Mouse (Mus musculus) midbrain, postnatal 0 days (tissue): ENCODE measurements at regions not wholly inside any gene's neighbourhood (a gene's known extent, or its start where the extent isn't known, plus 50 kb on each side); places are given as distances from the start of the nearest gene placed in this dataset.

Experiments used
- ATAC-seq: fragments of 200-750 bp; cut with Nextera tagmentation; 2 replicates; pipeline ENCODE4 v1.8.0; 2017; ENCODE audit warnings: moderate number of reproducible peaks, mild to moderate bottlenecking, moderate TSS enrichment, moderate library complexity; ENCODE audit not compliant: low FRiP score
- DNase-seq: peaks from one replicate; pipeline ENCODE4 v3.0.0-alpha.2; 2015; ENCODE audit warnings: low spot score
- H3K27ac ChIP-seq: fragments of 300-500 bp; sonication (generic); 2 replicates; pipeline ENCODE4 v1.5.1; 2014; ENCODE audit warnings: low read depth, mild to moderate bottlenecking, low read length, mixed read lengths
- H3K27me3 ChIP-seq: fragments of 300-500 bp; sonication (generic); 2 replicates; pipeline ENCODE4 v1.6.1; 2014; ENCODE audit warnings: low read length, control low read depth, mixed read lengths; ENCODE audit not compliant: insufficient read depth
- H3K36me3 ChIP-seq: fragments of 300-500 bp; sonication (generic); 2 replicates; pipeline ENCODE4 v1.6.1; 2014; ENCODE audit warnings: low read length, control low read depth, mixed read lengths; ENCODE audit not compliant: insufficient read depth
- H3K4me1 ChIP-seq: fragments of 300-500 bp; sonication (generic); 2 replicates; pipeline ENCODE4 v1.6.1; 2014; ENCODE audit warnings: mild to moderate bottlenecking, control low read depth, antibody characterized with exemption, low read length, mixed read lengths; ENCODE audit not compliant: insufficient read depth
- H3K4me2 ChIP-seq: fragments of 300-500 bp; sonication (generic); 2 replicates; pipeline ENCODE4 v1.6.1; 2014; ENCODE audit warnings: low read depth, mild to moderate bottlenecking, low read length, mixed read lengths; ENCODE audit not compliant: poor library complexity, severe bottlenecking
- H3K4me3 ChIP-seq: fragments of 300-500 bp; sonication (generic); 2 replicates; pipeline ENCODE4 v1.5.1; 2014; ENCODE audit warnings: low read depth, mild to moderate bottlenecking, low read length, moderate library complexity
- H3K9ac ChIP-seq: fragments of 300-500 bp; sonication (generic); replicated peaks from 2 replicates; pipeline ENCODE4 v1.6.1; 2014; ENCODE audit warnings: mild to moderate bottlenecking, low read length, moderate library complexity, mixed read lengths; ENCODE audit not compliant: poor library complexity, severe bottlenecking
- H3K9me3 ChIP-seq: fragments of 300-500 bp; sonication (generic); 2 replicates; pipeline ENCODE4 v1.6.1; 2016; ENCODE audit warnings: low read length, control low read depth
- CTCF ChIP-seq: IDR thresholded peaks from 2 replicates; pipeline ENCODE4 v1.5.1; 2016; ENCODE audit warnings: antibody characterized with exemption, mild to moderate bottlenecking
- WGBS: fragments of 180-500 bp; shearing (Covaris S2); extraction: QIAGEN DNeasy Blood & Tissue Kit; methylation state at CpG from one replicate; pipeline ENCODE4 v1.1.7; 2014; 5-methylcytosine and 5-hydroxymethylcytosine counted together

- no peak for DNase-seq
- Histone ChIP-seq H3K4me3 (no peak overlapping the region), H3K9me3 (peaks cover 7% of the 10 kb centered on the region; the same call in 1 of the 2 replicates), H3K36me3 (no peaks in the 10 kb centered on the region), H3K9ac (no peak overlapping the region), H3K27me3 (no peaks in the 10 kb centered on the region), H3K4me1 (no peaks in the 10 kb centered on the region), H3K27ac (no peak overlapping the region), H3K4me2 (no peak overlapping the region)
- 88% methylated on average over 12 of the region's 12 CpGs for whole genome bisulfite sequencing
- ATAC-seq: no peak
- no peak for TF ChIP-seq CTCF
Observed at GRCm38 (mm10) chr19:21045565-21045964, 91.6 kb upstream of the Tmc1 start.

- H3K9ac ChIP-seq: no peak overlapping the region
- H3K4me2 ChIP-seq: no peak overlapping the region
- H3K9me3 ChIP-seq: peaks cover 7% of the 10 kb centered on the region; the same call in 1 of the 2 replicates
- 97% methylated on average over 4 of the region's 4 CpGs for WGBS
- no peak for TF ChIP-seq CTCF
- no peaks in the 10 kb centered on the region for H3K36me3 ChIP-seq
- H3K4me3 ChIP-seq: no peak overlapping the region
- no peaks in the 10 kb centered on the region for H3K4me1 ChIP-seq
- no peak for ATAC-seq
- no peaks in the 10 kb centered on the region for H3K27me3 ChIP-seq
- H3K27ac ChIP-seq: no peak overlapping the region
- no peak for DNase-seq
Observed at GRCm38 (mm10) chr19:21043958-21044357, 90.0 kb upstream of the Tmc1 start.

GRCm38 (mm10) chr19:21042536-21042935 lies 88.5 kb upstream of the Tmc1 start:
- Histone ChIP-seq H3K4me1 (no peaks in the 10 kb centered on the region), H3K27ac (no peak overlapping the region), H3K4me3 (no peak overlapping the region), H3K9ac (no peak overlapping the region), H3K36me3 (no peaks in the 10 kb centered on the region), H3K27me3 (no peaks in the 10 kb centered on the region), H3K4me2 (no peak overlapping the region), H3K9me3 (peaks cover 7% of the 10 kb centered on the region; the same call in 1 of the 2 replicates)
- no peak for TF ChIP-seq CTCF
- WGBS: 89% methylated on average over 3 of the region's 3 CpGs
- ATAC-seq: no peak
- DNase-seq: peak; percentile 27

GRCm38 (mm10) chr19:21037448-21038077 lies 83.6 kb upstream of the Tmc1 start:
- Histone ChIP-seq H3K27me3 (no peaks in the 10 kb centered on the region), H3K36me3 (no peaks in the 10 kb centered on the region), H3K4me3 (no peak overlapping the region), H3K4me1 (no peaks in the 10 kb centered on the region), H3K27ac (no peak overlapping the region), H3K9me3 (no peaks in the 10 kb centered on the region), H3K4me2 (no peak overlapping the region), H3K9ac (no peak overlapping the region)
- WGBS: 42% methylated on average over 10 of the region's 10 CpGs
- ATAC-seq (peak; percentile 65; the same call in 1 of the 2 replicates), DNase-seq (peak; percentile 87)
- peak; percentile 88 for TF ChIP-seq CTCF

- ATAC-seq (peak; percentile 57), DNase-seq (peak; percentile 24)
- H3K4me2 ChIP-seq: no peak overlapping the region; the same call in 1 of the 2 replicates
Observed at GRCm38 (mm10) chr19:21036507-21037425, 82.8 kb upstream of the Tmc1 start.

GRCm38 (mm10) chr19:21035505-21035904 lies 81.5 kb upstream of the Tmc1 start:
- H3K4me3 ChIP-seq: no peak overlapping the region
- no peaks in the 10 kb centered on the region for H3K4me1 ChIP-seq
- no peak overlapping the region for H3K9ac ChIP-seq
- H3K36me3 ChIP-seq: no peaks in the 10 kb centered on the region
- no peaks in the 10 kb centered on the region for H3K9me3 ChIP-seq
- no peak for TF ChIP-seq CTCF
- H3K27me3 ChIP-seq: no peaks in the 10 kb centered on the region
- H3K27ac ChIP-seq: no peak overlapping the region
- DNase-seq (no peak), ATAC-seq (no peak)
- no peak overlapping the region for H3K4me2 ChIP-seq
- WGBS: 88% methylated on average over 4 of the region's 4 CpGs

More at GRCm38 (mm10) chr19:21036507-21037425, 82.8 kb upstream of the Tmc1 start:
- no peak overlapping the region for H3K4me3 ChIP-seq
- H3K9me3 ChIP-seq: no peaks in the 10 kb centered on the region
- H3K9ac ChIP-seq: no peak overlapping the region
- no peaks in the 10 kb centered on the region for H3K27me3 ChIP-seq
- no peaks in the 10 kb centered on the region for H3K36me3 ChIP-seq
- no peak overlapping the region for H3K27ac ChIP-seq
- H3K4me1 ChIP-seq: no peaks in the 10 kb centered on the region
- TF ChIP-seq CTCF: no peak
- 63% methylated on average over 14 of the region's 14 CpGs for WGBS
